Mouse (Mus musculus) heart, embryonic 16.5 days (tissue): ENCODE measurements at regions not wholly inside any gene's neighbourhood (a gene's known extent, or its start where the extent isn't known, plus 50 kb on each side); places are given as distances from the start of the nearest gene placed in this dataset.

Source experiments
- ATAC-seq: fragments of 200-750 bp; cut with Nextera tagmentation; replicated peaks from 2 replicates; pipeline ENCODE4 v1.8.0; 2017; ENCODE audit warnings: moderate number of reproducible peaks; ENCODE audit not compliant: insufficient read depth, low FRiP score; ENCODE audit errors: extremely low read depth
- H3K27ac ChIP-seq: fragments of 300-500 bp; sonication (generic); 2 replicates; pipeline ENCODE4 v1.5.1; 2014; ENCODE audit warnings: mild to moderate bottlenecking, low read length, control low read depth, moderate library complexity
- H3K27me3 ChIP-seq: fragments of 300-500 bp; sonication (generic); 2 replicates; pipeline ENCODE4 v1.6.1; 2014; ENCODE audit warnings: low read length, mixed read lengths; ENCODE audit not compliant: control insufficient read depth, insufficient read depth
- H3K36me3 ChIP-seq: fragments of 300-500 bp; sonication (generic); 2 replicates; pipeline ENCODE4 v1.6.1; 2014; ENCODE audit not compliant: control insufficient read depth, insufficient read depth
- H3K4me1 ChIP-seq: fragments of 300-500 bp; sonication (generic); 2 replicates; pipeline ENCODE4 v1.6.1; 2014; ENCODE audit warnings: low read length, mixed read lengths; ENCODE audit not compliant: control insufficient read depth, insufficient read depth
- H3K4me2 ChIP-seq: fragments of 300-500 bp; sonication (generic); 2 replicates; pipeline ENCODE4 v1.6.1; 2014; ENCODE audit warnings: low read depth, mild to moderate bottlenecking, control low read depth, low read length
- H3K4me3 ChIP-seq: fragments of 300-500 bp; sonication (generic); 2 replicates; pipeline ENCODE4 v1.5.1; 2014; ENCODE audit warnings: mild to moderate bottlenecking, control low read depth, low read length
- H3K9ac ChIP-seq: fragments of 300-500 bp; sonication (generic); 2 replicates; pipeline ENCODE4 v1.6.1; 2014; ENCODE audit warnings: low read length, control low read depth
- H3K9me3 ChIP-seq: fragments of 300-500 bp; sonication (generic); replicated peaks from 2 replicates; pipeline ENCODE4 v1.6.1; 2016; ENCODE audit warnings: low read length; ENCODE audit not compliant: control insufficient read depth
- WGBS: fragments of 180-500 bp; shearing (Covaris S2); extraction: QIAGEN DNeasy Blood & Tissue Kit; methylation state at CpG from one replicate; pipeline ENCODE4 v1.1.7; 2014; 5-methylcytosine and 5-hydroxymethylcytosine counted together

- H3K4me1 ChIP-seq: peaks cover 23% of the 10 kb centered on the region
- no peaks in the 10 kb centered on the region for H3K36me3 ChIP-seq
- H3K4me3 ChIP-seq: peak overlapping the region; percentile 44
- 2% methylated on average over 17 of the region's 17 CpGs for WGBS
- peak overlapping the region; percentile 46; the same call in 1 of the 2 replicates for H3K9ac ChIP-seq
- peak overlapping the region; percentile 54 for H3K4me2 ChIP-seq
- no peak overlapping the region for H3K27ac ChIP-seq
- H3K27me3 ChIP-seq: no peaks in the 10 kb centered on the region
- no peaks in the 10 kb centered on the region for H3K9me3 ChIP-seq
- peak; percentile 100 for ATAC-seq
These were observed 213.0 kb upstream of the Smim15 start for GRCm38 (mm10) chr13:107831221-107831681.

GRCm38 (mm10) chr13:107830281-107830680 is 214.0 kb upstream of the Smim15 start:
- no peak for ATAC-seq
- Histone ChIP-seq H3K4me1 (peaks cover 20% of the 10 kb centered on the region), H3K9ac (0 out of 2 replicates have a peak overlapping the region, but pooled peaks have one; percentile 46), H3K36me3 (no peaks in the 10 kb centered on the region), H3K27me3 (no peaks in the 10 kb centered on the region), H3K4me2 (peak overlapping the region; percentile 54; the same call in 1 of the 2 replicates), H3K27ac (no peak overlapping the region), H3K4me3 (no peak overlapping the region), H3K9me3 (no peaks in the 10 kb centered on the region)
- WGBS: 54% methylated on average over 2 of the region's 2 CpGs

- peaks cover 20% of the 10 kb centered on the region for H3K4me1 ChIP-seq
- no peak overlapping the region for H3K9ac ChIP-seq
- no peak overlapping the region for H3K27ac ChIP-seq
- H3K9me3 ChIP-seq: no peaks in the 10 kb centered on the region
- H3K27me3 ChIP-seq: no peaks in the 10 kb centered on the region
- H3K4me2 ChIP-seq: no peak overlapping the region
- no peaks in the 10 kb centered on the region for H3K36me3 ChIP-seq
- 93% methylated on average over 4 of the region's 4 CpGs for WGBS
- no peak for ATAC-seq
- no peak overlapping the region for H3K4me3 ChIP-seq
These were observed 214.4 kb upstream of the Smim15 start for GRCm38 (mm10) chr13:107829861-107830260.

GRCm38 (mm10) chr13:107825636-107826035 is 218.6 kb upstream of the Smim15 start:
- ATAC-seq: no peak
- Histone ChIP-seq H3K27me3 (no peaks in the 10 kb centered on the region), H3K4me1 (peaks cover 10% of the 10 kb centered on the region), H3K4me3 (no peak overlapping the region), H3K36me3 (no peaks in the 10 kb centered on the region), H3K27ac (no peak overlapping the region), H3K9ac (no peak overlapping the region), H3K4me2 (no peak overlapping the region), H3K9me3 (no peaks in the 10 kb centered on the region)
- WGBS: 71% methylated on average over 4 of the region's 4 CpGs

- Histone ChIP-seq H3K36me3 (no peaks in the 10 kb centered on the region), H3K4me2 (no peak overlapping the region), H3K4me3 (no peak overlapping the region), H3K27ac (no peak overlapping the region), H3K9me3 (no peaks in the 10 kb centered on the region), H3K27me3 (no peaks in the 10 kb centered on the region), H3K4me1 (peaks cover 8% of the 10 kb centered on the region; the same call in 1 of the 2 replicates), H3K9ac (no peak overlapping the region)
- no peak for ATAC-seq
- 74% methylated on average over 1 of the region's 1 CpGs for WGBS
These were observed 220.9 kb upstream of the Smim15 start for GRCm38 (mm10) chr13:107823342-107823741.

- Histone ChIP-seq H3K4me1 (peaks cover 8% of the 10 kb centered on the region; the same call in 1 of the 2 replicates), H3K9me3 (no peaks in the 10 kb centered on the region), H3K27ac (no peak overlapping the region), H3K4me2 (no peak overlapping the region), H3K4me3 (no peak overlapping the region), H3K27me3 (no peaks in the 10 kb centered on the region), H3K9ac (no peak overlapping the region), H3K36me3 (no peaks in the 10 kb centered on the region)
- WGBS: 61% methylated on average over 2 of the region's 2 CpGs
- no peak for ATAC-seq
These were observed 222.0 kb upstream of the Smim15 start for GRCm38 (mm10) chr13:107822198-107822597.

GRCm38 (mm10) chr13:107813562-107814161 is 230.6 kb upstream of the Smim15 start:
- Histone ChIP-seq H3K9me3 (no peaks in the 10 kb centered on the region), H3K4me1 (peaks cover 12% of the 10 kb centered on the region), H3K4me3 (no peak overlapping the region), H3K36me3 (no peaks in the 10 kb centered on the region), H3K9ac (no peak overlapping the region), H3K4me2 (no peak overlapping the region), H3K27ac (no peak overlapping the region), H3K27me3 (no peaks in the 10 kb centered on the region)
- no peak for ATAC-seq
- WGBS: 60% methylated on average over 8 of the region's 9 CpGs

- no peaks in the 10 kb centered on the region for H3K27me3 ChIP-seq
- no peaks in the 10 kb centered on the region for H3K9me3 ChIP-seq
- H3K4me3 ChIP-seq: no peak overlapping the region
- ATAC-seq: no peak
- no peak overlapping the region for H3K27ac ChIP-seq
- no peaks in the 10 kb centered on the region for H3K36me3 ChIP-seq
- H3K4me1 ChIP-seq: peaks cover 12% of the 10 kb centered on the region
- no peak overlapping the region for H3K9ac ChIP-seq
- no peak overlapping the region for H3K4me2 ChIP-seq
- 46% methylated on average over 5 of the region's 5 CpGs for WGBS
These were observed 232.2 kb upstream of the Smim15 start for GRCm38 (mm10) chr13:107812014-107812413.

GRCm38 (mm10) chr13:107810802-107811192 is 233.4 kb upstream of the Smim15 start:
- Histone ChIP-seq H3K36me3 (no peaks in the 10 kb centered on the region), H3K27ac (no peak overlapping the region), H3K4me2 (no peak overlapping the region), H3K9me3 (no peaks in the 10 kb centered on the region), H3K27me3 (no peaks in the 10 kb centered on the region), H3K4me1 (peaks cover 12% of the 10 kb centered on the region), H3K9ac (no peak overlapping the region), H3K4me3 (no peak overlapping the region)
- WGBS: 70% methylated on average over 9 of the region's 9 CpGs
- no peak for ATAC-seq
